Comparison of ENCODE assay signal across 31 mouse cellular contexts in the genomic region with DNA sequence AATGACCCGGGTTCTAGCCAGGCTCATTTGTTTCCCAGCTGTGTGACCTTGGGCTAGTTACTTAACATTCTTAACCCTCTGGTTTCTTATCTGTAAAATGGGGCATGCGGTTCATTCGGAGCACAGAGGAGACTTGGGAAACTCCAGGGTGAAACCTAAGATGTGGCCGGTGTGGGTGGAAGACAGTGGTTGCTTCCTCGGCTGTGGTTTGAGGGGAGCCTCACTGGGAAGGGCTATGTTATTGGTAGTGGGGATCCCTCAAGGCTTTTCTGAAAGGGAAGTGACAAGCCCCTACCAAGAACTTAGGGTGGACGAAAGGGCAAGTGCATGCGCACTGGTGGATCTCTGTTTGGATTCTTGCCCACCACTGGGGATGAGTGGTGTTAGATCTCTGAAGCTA. TPM values are rescaled to one million over a fixed set of nuclear protein-coding genes. Genes with fewer than 3 reads are reported as not detected.
A peak's percentile ranks its signal among the peaks of the same experiment; 100 is the strongest.
DNase-seq lines count a peak whose midpoint lies in the region; ATAC-seq and TF ChIP-seq lines count a peak whose summit lies in the region.
"Had no signal": no experiment of that assay in that cellular context is flagged by ENCODE, and none has a peak within 500 bp of the region (broad histone marks: within the 10 kb centered on the region; RNA-seq: fewer than 3 reads in every experiment).

No protein-coding gene starts in this region.

- no peak for TF ChIP-seq EP300 in CH12.LX (IDR thresholded peaks at IDR 0.05; ENCODE audit: low read length)

- no peak overlapping the region for H3ac ChIP-seq in myocyte (ENCODE audit: control insufficient read depth, insufficient read length)

- no peak for TF ChIP-seq RAD21 in CH12.LX (IDR thresholded peaks at IDR 0.05; ENCODE audit: low read depth, low read length)

- H3K4me1 ChIP-seq in CH12.LX (ENCODE audit: control insufficient read depth in 1 of 2, insufficient read depth in 2 of 2), result peaks cover 2 to 49% of the 10 kb centered on the region in 2 experiments
- peaks cover 22% of the 10 kb centered on the region for H3K4me1 ChIP-seq in midbrain, embryonic 10.5 days
- H3K4me1 ChIP-seq: embryonic facial prominence, embryonic 12.5 days; hindbrain, embryonic 13.5 days had no signal

- H3K9ac ChIP-seq in CH12.LX (ENCODE audit: insufficient read depth, low read depth), result no peak overlapping the region
- H3K9ac ChIP-seq: embryonic facial prominence, embryonic 12.5 days; embryonic facial prominence, embryonic 15.5 days; forebrain, postnatal 0 days; heart, embryonic 15.5 days; hindbrain, embryonic 13.5 days; intestine, embryonic 15.5 days had no signal

- ATAC-seq in megakaryocyte, adult 5-6 weeks (ENCODE audit: poor library complexity, severe bottlenecking), result 0 out of 2 replicates have a peak, but pooled peaks have one; percentile 16
- ATAC-seq: forebrain, embryonic 14.5 days; forebrain, postnatal 0 days; hindbrain, embryonic 16.5 days; intestine, embryonic 15.5 days; Patski had no signal

- TF ChIP-seq POLR2A in CH12.LX (IDR thresholded peaks at IDR 0.05; ENCODE audit: low read depth, low read length), result no peak
- TF ChIP-seq POLR2A in myocyte (IDR thresholded peaks at IDR 0.05; ENCODE audit: insufficient read length, low read depth), result no peak

- no peak overlapping the region for H3K27ac ChIP-seq in CH12.LX (ENCODE audit: insufficient read depth, low read depth)
- no peak overlapping the region for H3K27ac ChIP-seq in midbrain, embryonic 10.5 days (replicated peaks)
- H3K27ac ChIP-seq: embryonic facial prominence, embryonic 12.5 days; embryonic facial prominence, embryonic 15.5 days; heart, embryonic 15.5 days; hindbrain, embryonic 10.5 days; hindbrain, embryonic 13.5 days; intestine, embryonic 15.5 days had no signal

- H3K79me2 ChIP-seq in CH12.LX (replicated peaks; ENCODE audit: control insufficient read depth, extremely low read depth, insufficient read depth, poor library complexity, severe bottlenecking) (no peaks in the 10 kb centered on the region), myocyte (ENCODE audit: control insufficient read depth, insufficient read depth) (no peaks in the 10 kb centered on the region)

- DNase-seq in 416B (ENCODE audit: low read depth) (peak; percentile 66), CH12.LX (ENCODE audit: extremely low read depth) (no peak)
- no peak for DNase-seq in urinary bladder, postnatal 25 days (ENCODE audit: low spot score)
- DNase-seq in frontal cortex, postnatal 14 days (ENCODE audit: low spot score in 2 of 2), result no peak
- DNase-seq in midbrain, embryonic 10.5 days (ENCODE audit: low spot score), result no peak
- DNase-seq: adrenal gland, postnatal 10 days; adrenal gland, postnatal 36 days; cerebellum, adult 18-20 months; cerebellum, adult 9-10 months; cerebellum, postnatal 14 days; forebrain, postnatal 0 days; heart, postnatal 36 days had no signal

- in situ Hi-C loops in CH12.LX (cut with MboI; ENCODE audit: low pct_ligation_motif_present, low pct_unique_long_range_greater_than_20kb, low sequenced_read_pairs), result loop anchor here (5.0 kb wide), 1 partner anchor 32 kb away; no protein-coding TSS in a partner anchor

- dilution Hi-C loops in CH12.LX (cut with MboI; ENCODE audit: extremely low pct_ligation_motif_present, extremely low pct_unique_long_range_greater_than_20kb, low sequenced_read_pairs), result no loop called here

- no peaks in the 10 kb centered on the region for H3K36me3 ChIP-seq in CH12.LX (replicated peaks in 1 of 2; ENCODE audit: control insufficient read depth in 1 of 2, insufficient read depth in 1 of 2, low read length in 1 of 2)
- no peaks in the 10 kb centered on the region for H3K36me3 ChIP-seq in myocyte (ENCODE audit: control insufficient read depth, insufficient read depth)
- H3K36me3 ChIP-seq in midbrain, embryonic 10.5 days, result no peaks in the 10 kb centered on the region
- H3K36me3 ChIP-seq: embryonic facial prominence, embryonic 12.5 days; embryonic facial prominence, embryonic 15.5 days; G1E; heart, embryonic 15.5 days; hindbrain, embryonic 10.5 days; hindbrain, embryonic 13.5 days; intestine, embryonic 15.5 days had no signal

- H3K27me3 ChIP-seq in CH12.LX (replicated peaks) (peaks cover 77% of the 10 kb centered on the region), myocyte (ENCODE audit: control insufficient read depth, insufficient read depth, insufficient read length) (no peaks in the 10 kb centered on the region)
- H3K27me3 ChIP-seq in midbrain, embryonic 10.5 days (ENCODE audit: low read depth, poor library complexity, severe bottlenecking), result no peaks in the 10 kb centered on the region
- H3K27me3 ChIP-seq: embryonic facial prominence, embryonic 12.5 days; embryonic facial prominence, embryonic 15.5 days; hindbrain, embryonic 13.5 days; intestine, embryonic 15.5 days; Patski had no signal

- H3K4me2 ChIP-seq in CH12.LX (ENCODE audit: insufficient read depth, low read depth, poor library complexity, severe bottlenecking), result no peak overlapping the region
- H3K4me2 ChIP-seq in myocyte (ENCODE audit: low read depth), result peak overlapping the region; percentile 36
- H3K4me2 ChIP-seq: embryonic facial prominence, embryonic 12.5 days; embryonic facial prominence, embryonic 15.5 days; heart, embryonic 11.5 days; heart, embryonic 15.5 days; hindbrain, embryonic 13.5 days; intestine, embryonic 15.5 days had no signal

- H3K9me3 ChIP-seq in CH12.LX (replicated peaks; ENCODE audit: low read length), result no peaks in the 10 kb centered on the region
- H3K9me3 ChIP-seq in midbrain, embryonic 10.5 days (replicated peaks), result no peaks in the 10 kb centered on the region
- H3K9me3 ChIP-seq: embryonic facial prominence, embryonic 12.5 days; embryonic facial prominence, embryonic 15.5 days; heart, embryonic 15.5 days; hindbrain, embryonic 10.5 days; hindbrain, embryonic 13.5 days; intestine, embryonic 15.5 days had no signal

- H3K4me3 ChIP-seq in CH12.LX (replicated peaks in 1 of 3; ENCODE audit: low read depth in 2 of 3, low read length in 2 of 3, poor library complexity in 1 of 3) (no peak overlapping the region), myocyte (no peak overlapping the region)
- H3K4me3 ChIP-seq in midbrain, embryonic 10.5 days, result no peak overlapping the region
- H3K4me3 ChIP-seq: embryonic facial prominence, embryonic 12.5 days; embryonic facial prominence, embryonic 15.5 days; heart, embryonic 15.5 days; hindbrain, embryonic 10.5 days; hindbrain, embryonic 13.5 days; intestine, embryonic 15.5 days had no signal

- TF ChIP-seq CTCF in CH12.LX (conservative IDR thresholded peaks at IDR 0.05 in 1 of 2, IDR thresholded peaks at IDR 0.05 in 1 of 2; ENCODE audit: low read depth in 2 of 2, low read length in 2 of 2), result no peak

- WGBS in midbrain, embryonic 10.5 days, result 93% methylated on average over 7 of the region's 7 CpGs

TF ChIP-seq in CH12.LX, 34 proteins besides CTCF, POLR2A, EP300 and RAD21:
- TF ChIP-seq POLR2AphosphoS2 (IDR thresholded peaks at IDR 0.05; ENCODE audit: low read depth, low read length) (no peak), NRF1 (IDR thresholded peaks at IDR 0.05; ENCODE audit: low read depth, low read length) (peak; percentile 23; the same call in 1 of the 2 replicates)

TF ChIP-seq in myocyte, 11 proteins besides CTCF, POLR2A, EP300 and RAD21:
- TF ChIP-seq REST (IDR thresholded peaks at IDR 0.05; ENCODE audit: insufficient read depth, insufficient read length) (no peak), TCF3 (IDR thresholded peaks at IDR 0.05; ENCODE audit: insufficient read length, low read depth) (no peak), MYOD1 (IDR thresholded peaks at IDR 0.05; ENCODE audit: control insufficient read depth in 1 of 3, insufficient read length in 2 of 3, low read depth in 2 of 3) (no peak), MAX (IDR thresholded peaks at IDR 0.05; ENCODE audit: low read depth) (no peak), MYOG (IDR thresholded peaks at IDR 0.05; ENCODE audit: control insufficient read depth in 1 of 3, insufficient read depth in 1 of 3, insufficient read length in 2 of 3, low read depth in 2 of 3) (no peak), TCF12 (IDR thresholded peaks at IDR 0.05; ENCODE audit: insufficient read depth, poor library complexity, severe bottlenecking) (no peak), E2F4 (IDR thresholded peaks at IDR 0.05; ENCODE audit: insufficient read depth) (no peak), USF1 (IDR thresholded peaks at IDR 0.05; ENCODE audit: low read depth) (no peak), SRF (IDR thresholded peaks at IDR 0.05; ENCODE audit: control insufficient read depth, insufficient read length, low read depth) (no peak), CEBPB (IDR thresholded peaks at IDR 0.05; ENCODE audit: insufficient read depth, poor library complexity, severe bottlenecking) (no peak), POLR2AphosphoS2 (IDR thresholded peaks at IDR 0.05; ENCODE audit: insufficient read length, low read depth) (no peak)

RNA-seq across cellular contexts. Expression of gene Krt80, which starts 14.6 kb away (rescaled TPM):
- total RNA-seq in CH12.LX (2012; rRNA removed) (not detected in 2 replicates), CH12.LX (2014; rRNA removed) (not detected in 2 replicates)
- polyA plus RNA-seq in CH12.LX (2012; ENCODE audit: insufficient read length, low read depth) (0.20 TPM in 1 of 2 replicates, not detected in the other), myocyte (2012; fragmentation: generic; extraction: Trizol) (7.7 TPM)
- 44.3 and 45.8 TPM in 2 replicates for total RNA-seq in megakaryocyte, adult 5-6 weeks (2015)
- 31.7 and 37.8 TPM in 2 replicates for total RNA-seq in megakaryocyte, adult 5-6 weeks (2017)
- polyA plus RNA-seq in midbrain, embryonic 10.5 days (2016; fragmentation: Nextera tagmentation; extraction: Ambion mirVana), result 0.06 TPM in 1 of 2 replicates, not detected in the other
- polyA plus RNA-seq: forebrain, embryonic 11.5 days; forebrain, embryonic 14.5 days; G1E had no signal

RNA-seq across cellular contexts. Expression of gene Krt7, which starts 26.2 kb away (rescaled TPM):
- total RNA-seq in CH12.LX (2012; rRNA removed), result 0.55 TPM in 2 replicates
- 0.46 and 0.81 TPM in 2 replicates for total RNA-seq in CH12.LX (2014; rRNA removed)
- polyA plus RNA-seq in CH12.LX (2012; ENCODE audit: insufficient read length, low read depth), result 2.5 and 4.1 TPM in 2 replicates
- 0.85 and 1.1 TPM in 2 replicates for total RNA-seq in megakaryocyte, adult 5-6 weeks (2015)
- 1.5 and 2.8 TPM in 2 replicates for total RNA-seq in megakaryocyte, adult 5-6 weeks (2017)
- polyA plus RNA-seq in myocyte (2012; fragmentation: generic; extraction: Trizol), result 0.04 TPM
- 9.7 and 11.4 TPM in 2 replicates for polyA plus RNA-seq in midbrain, embryonic 10.5 days (2016; fragmentation: Nextera tagmentation; extraction: Ambion mirVana)
- total RNA-seq: gastrocnemius, postnatal 25 days had no signal

RNA-seq across cellular contexts. Expression of gene Krt87, which starts 54.0 kb away (rescaled TPM):
- 0.08 TPM in 1 of 2 replicates, not detected in the other for total RNA-seq in CH12.LX (2012; rRNA removed)
- total RNA-seq in CH12.LX (2014; rRNA removed), result not detected in 2 replicates
- polyA plus RNA-seq in CH12.LX (2012; ENCODE audit: insufficient read length, low read depth), result 0.11 and 0.16 TPM in 2 replicates
- not detected in 2 replicates for total RNA-seq in megakaryocyte, adult 5-6 weeks (2015)
- not detected in 2 replicates for total RNA-seq in megakaryocyte, adult 5-6 weeks (2017)
- not detected for polyA plus RNA-seq in myocyte (2012; fragmentation: generic; extraction: Trizol)
- polyA plus RNA-seq in midbrain, embryonic 10.5 days (2016; fragmentation: Nextera tagmentation; extraction: Ambion mirVana), result 0.05 TPM in 1 of 2 replicates, not detected in the other
- total RNA-seq: adrenal gland, adult 18-20 months; adrenal gland, postnatal 10 days; adrenal gland, postnatal 36 days; G1E; gastrocnemius, adult 18-20 months; gastrocnemius, postnatal 25 days; heart, adult 8-10 months; heart, postnatal 10 days; heart, postnatal 36 days had no signal
- polyA plus RNA-seq: forebrain, embryonic 11.5 days; forebrain, embryonic 14.5 days; G1E; heart, embryonic 11.5 days; heart, embryonic 15.5 days; Patski had no signal
